Mouse (Mus musculus) cortical plate, adult 2 months (tissue): ENCODE measurements around the gene Tnf.

ENCODE experiments used
- CTCF ChIP-seq: fragments of 200-500 bp; IDR thresholded peaks from 2 replicates; pipeline ENCODE4 v1.5.1; 2011; ENCODE audit warnings: mild to moderate bottlenecking, control low read depth, low read length; ENCODE audit not compliant: insufficient read depth; ENCODE audit errors: extremely low read depth
- POLR2A ChIP-seq: fragments of 200-500 bp; IDR thresholded peaks from 2 replicates; pipeline ENCODE4 v1.6.1; 2011; ENCODE audit warnings: mild to moderate bottlenecking, low read length, control low read depth; ENCODE audit not compliant: insufficient read depth; ENCODE audit errors: extremely low read depth

DNA sequence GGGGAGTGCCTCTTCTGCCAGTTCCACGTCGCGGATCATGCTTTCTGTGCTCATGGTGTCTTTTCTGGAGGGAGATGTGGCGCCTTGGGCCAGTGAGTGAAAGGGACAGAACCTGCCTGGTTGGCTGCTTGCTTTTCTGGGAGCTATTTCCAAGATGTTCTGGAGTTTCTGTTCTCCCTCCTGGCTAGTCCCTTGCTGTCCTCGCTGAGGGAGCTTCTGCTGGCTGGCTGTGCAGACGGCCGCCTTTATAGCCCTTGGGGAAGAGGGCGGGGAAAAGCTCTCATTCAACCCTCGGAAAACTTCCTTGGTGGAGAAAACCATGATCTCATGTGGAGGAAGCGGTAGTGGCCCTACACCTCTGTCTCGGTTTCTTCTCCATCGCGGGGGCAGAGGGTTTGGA lies at the start of gene Tnf:
- TF ChIP-seq POLR2A, result no peak
- TF ChIP-seq CTCF, result no peak
